Mouse (Mus musculus) left cerebral cortex, adult 8-10 months (tissue): ENCODE measurements at regions not wholly inside any gene's neighbourhood (a gene's known extent, or its start where the extent isn't known, plus 50 kb on each side); places are given as distances from the start of the nearest gene placed in this dataset.

Experiments used
- DNase-seq, 2 experiments: peaks; one replicate each; pipeline ENCODE4 v3.0.0; 2022; ENCODE audit warnings: low spot score in 2 of 2

DNA sequence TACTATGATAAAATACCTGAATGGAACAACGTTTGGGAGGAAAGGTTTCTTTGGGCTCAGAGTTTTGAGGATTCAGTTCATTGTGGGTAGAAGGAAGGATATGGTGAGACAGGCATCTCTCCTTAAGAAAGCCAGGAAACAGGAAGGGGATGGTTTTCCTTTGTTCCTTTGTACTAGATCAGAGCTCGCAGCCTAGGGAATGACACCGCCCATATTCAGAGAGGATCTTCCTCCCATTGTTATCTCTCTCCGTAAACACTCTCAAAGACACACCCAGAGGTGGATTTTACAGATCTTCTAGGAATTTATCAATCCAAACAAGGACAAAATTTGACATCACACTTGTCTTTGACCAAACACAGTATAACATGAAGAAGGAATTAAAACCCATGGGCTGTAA lies 439.0 kb downstream of the Wdr11 start:
- DNase-seq, result no peak

DNA sequence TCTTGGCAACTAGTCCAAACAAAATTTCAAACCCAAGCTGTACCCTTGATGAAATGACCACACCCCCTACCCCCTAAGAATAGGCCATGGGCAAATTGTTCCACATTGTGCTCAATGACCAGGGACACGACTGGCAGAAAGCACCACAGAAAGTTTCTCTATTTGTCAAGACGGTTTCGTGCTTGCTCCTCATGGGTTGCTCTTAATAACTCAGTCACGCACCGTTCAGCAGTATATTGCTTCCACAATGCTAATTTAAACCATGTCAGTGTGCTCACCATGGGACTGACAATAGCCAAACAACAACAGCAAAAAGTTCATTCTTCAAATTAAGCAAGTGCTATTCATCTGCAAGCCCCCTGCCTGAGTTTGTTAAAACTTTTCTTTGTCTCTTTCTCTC lies 444.6 kb downstream of the Wdr11 start:
- DNase-seq, result no peak

DNA sequence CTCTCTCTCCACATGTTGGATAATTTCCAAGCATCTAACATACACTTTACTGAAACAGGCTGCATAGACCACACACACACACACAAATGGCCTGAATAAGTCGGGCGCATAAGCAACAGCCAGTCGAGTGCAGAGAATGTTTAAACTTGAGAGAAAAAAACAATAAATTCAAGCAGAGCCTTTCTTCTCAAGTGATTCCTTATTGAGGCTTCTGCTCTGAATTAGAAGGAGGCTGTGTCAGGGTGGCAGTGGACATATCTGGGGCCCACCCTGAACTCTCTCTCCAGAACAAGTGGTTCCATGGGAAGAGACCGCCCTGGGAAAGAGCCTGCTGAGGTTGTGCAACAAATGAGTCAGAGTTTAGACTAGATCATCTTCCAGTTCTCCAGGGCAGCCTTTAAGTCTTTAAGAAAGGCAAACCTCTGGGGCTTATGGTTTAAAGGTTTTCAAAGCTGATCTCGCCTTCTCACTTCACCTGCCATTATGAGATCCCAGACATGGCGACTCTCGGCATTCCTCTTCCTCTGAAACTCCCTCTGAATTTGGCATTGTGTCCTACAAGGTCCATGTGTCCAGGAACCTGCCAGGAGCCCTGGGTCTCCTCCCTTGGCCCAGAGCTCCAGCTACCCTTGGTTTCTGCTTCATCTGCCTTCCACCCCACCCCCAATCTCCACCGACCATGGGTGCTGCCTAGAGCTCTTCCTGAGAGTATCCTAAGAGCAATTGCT lies 445.3 kb downstream of the Wdr11 start:
- no peak for DNase-seq

DNA sequence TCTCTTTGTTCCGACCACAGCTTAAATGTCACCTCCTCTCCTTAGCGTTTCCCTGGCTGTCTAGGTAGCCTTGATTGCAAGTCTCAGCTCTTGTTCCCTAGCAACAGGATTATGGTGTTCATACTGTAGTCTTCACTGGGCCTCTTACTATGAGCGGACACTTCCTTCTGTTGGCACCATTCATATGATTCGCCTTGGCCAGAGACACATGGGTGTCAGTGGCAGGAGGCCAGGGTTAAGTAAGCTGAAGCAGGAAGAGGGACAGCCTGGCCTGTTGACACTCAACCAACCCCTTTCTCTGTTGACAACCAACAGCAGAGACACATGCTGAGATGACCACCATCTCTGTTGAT lies 445.9 kb downstream of the Wdr11 start:
- DNase-seq, result no peak

GRCm38 (mm10) chr7:130040596-130040995 lies 448.9 kb downstream of the Wdr11 start:
- no peak for DNase-seq

DNA sequence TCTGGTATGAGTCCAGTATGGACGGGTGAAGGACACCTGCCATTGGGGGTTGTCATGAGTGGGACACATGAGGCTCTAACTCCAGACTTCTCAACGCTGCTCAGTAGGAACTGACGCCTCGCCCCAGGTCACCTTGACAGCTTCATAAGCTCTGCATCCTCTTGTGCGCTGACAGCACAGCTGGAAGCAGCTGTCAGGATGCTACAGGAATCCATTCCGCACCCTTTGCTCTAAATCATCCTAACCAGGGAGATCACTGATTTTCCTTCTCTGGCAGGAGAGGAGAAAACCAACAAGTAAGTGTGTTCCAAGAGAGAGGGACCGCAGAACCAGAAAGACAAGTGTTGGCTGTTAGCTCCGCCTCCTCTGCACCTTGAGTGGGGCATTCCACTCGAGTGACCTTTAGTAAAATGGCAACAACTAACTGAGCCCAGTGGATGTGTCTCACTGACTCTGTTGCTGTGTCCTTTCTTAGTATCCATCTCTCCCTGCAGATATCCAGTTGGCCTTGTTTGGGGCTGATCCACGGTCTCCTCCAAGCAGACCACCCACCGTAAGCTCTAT lies 449.8 kb downstream of the Wdr11 start:
- no peak for DNase-seq

DNA sequence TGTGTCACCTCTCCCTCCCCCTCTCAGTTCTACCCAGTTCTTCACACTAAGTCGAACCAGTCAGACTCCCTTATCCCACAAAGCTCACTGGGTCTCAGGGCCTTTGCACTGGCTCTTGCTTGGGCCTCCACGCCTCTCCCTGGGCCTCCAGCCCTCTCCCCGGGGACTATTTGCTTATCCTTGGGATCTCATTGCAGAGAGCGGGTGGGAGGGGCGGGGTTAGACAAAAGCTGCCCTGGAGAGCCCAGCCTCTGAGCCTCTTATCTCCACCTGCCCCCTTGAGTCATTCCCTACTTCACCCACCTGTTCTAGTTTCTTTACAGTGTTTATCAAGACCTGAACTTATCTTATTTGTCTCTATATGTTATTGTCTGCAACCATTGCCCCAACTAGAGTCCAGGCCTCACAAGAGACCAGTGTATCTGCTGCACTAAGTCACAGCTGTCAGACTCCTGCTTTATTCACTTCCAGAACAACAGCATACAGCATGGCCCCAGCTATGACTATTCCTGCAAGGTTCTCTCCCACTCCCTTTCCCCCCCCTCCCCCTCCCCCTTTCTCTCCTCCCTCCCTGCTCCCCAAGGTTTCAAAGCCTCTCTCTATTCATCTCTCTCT lies 450.7 kb downstream of the Wdr11 start:
- no peak for DNase-seq

DNA sequence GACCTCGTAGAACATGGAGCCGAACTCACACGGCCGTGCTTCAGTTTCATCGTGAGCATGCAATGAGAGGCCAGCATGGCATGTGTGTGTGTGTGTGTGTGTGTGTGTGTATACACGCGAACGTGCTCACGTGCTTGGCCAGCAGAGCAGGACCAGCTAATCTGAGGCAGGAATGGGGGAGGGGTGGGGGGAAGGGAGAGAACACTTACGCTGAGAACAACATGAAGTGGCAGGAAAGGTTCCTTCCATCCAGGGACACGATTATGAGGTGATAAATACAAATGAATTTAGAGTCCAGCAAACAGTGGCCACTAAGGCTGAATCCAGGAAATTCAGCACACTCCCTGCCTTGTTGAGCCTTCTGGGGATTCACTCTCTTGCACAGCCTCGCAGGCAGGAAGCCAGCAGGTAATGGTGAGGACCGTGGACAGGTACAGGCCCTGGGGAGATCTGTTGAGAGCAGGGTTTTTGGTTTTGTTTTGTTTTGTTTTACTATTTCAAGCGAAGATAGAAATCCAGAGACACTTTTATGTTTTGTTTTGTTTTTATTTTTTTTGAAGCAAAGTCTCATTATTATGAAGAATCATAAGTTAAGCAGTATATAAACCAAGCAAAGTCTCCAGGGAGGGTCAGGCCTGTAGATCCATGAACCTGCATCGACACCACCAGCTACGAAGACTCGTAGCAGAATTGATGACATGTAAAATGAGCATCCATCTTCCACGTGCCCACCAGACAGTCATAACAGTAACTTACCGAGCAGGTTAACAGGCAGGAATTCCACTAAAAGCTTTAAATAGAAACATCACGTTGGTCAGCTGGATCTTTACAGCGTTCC lies 452.0 kb downstream of the Wdr11 start:
- no peak for DNase-seq

DNA sequence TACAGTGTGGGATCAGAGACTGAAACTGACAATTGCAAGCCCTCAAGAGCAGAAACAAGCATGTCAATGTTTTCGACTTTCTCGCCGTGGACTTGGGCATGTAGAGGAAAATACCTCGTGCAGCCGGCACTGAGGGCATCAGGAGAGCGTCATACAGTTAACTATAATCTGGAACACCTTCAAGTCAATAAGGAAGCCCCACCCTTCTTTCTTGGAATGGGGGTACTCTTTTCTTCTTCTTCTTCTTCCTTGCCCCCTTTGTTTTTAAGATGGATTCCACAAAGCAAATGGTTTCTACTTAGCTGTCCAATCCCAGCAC lies 452.5 kb downstream of the Wdr11 start:
- no peak for DNase-seq

DNA sequence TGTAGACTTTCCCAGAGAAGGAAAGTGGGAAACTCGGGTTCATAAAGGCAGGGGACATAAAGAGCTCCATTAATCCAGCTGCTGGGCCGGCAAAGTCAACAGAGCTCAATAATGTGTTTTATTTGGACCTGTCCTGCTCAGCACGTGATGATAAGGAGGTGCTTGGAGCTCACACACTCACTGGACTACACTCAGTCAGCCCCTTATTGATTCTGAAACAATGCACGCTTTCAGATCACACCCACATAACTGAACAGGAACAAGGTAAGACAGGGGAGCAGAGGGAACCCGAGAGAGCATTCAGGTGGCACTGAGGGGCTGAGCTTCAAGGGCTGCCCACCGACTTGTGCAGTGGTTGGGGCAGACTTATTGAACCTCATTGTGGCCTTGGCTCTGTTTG lies 452.9 kb downstream of the Wdr11 start:
- no peak for DNase-seq

DNA sequence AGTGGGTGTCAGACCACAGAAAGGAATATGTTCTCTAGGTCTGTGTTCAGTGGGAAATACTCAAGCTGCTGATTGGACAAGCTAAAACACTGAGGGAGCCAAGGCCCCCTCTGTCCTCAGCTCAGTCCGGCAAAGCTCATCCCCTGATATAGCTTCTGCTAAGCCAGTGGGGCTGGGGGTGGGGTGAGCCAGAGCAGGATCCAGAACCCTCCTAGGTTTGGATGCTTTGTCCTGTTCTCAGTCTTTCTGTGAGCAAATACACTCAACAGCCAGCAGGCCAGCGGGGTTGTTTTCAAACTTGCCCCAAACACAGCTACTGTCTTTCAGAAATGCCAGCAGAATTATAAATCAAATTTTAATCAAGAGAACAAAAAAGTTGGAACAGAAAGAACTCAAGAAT lies 454.4 kb downstream of the Wdr11 start:
- no peak for DNase-seq

DNA sequence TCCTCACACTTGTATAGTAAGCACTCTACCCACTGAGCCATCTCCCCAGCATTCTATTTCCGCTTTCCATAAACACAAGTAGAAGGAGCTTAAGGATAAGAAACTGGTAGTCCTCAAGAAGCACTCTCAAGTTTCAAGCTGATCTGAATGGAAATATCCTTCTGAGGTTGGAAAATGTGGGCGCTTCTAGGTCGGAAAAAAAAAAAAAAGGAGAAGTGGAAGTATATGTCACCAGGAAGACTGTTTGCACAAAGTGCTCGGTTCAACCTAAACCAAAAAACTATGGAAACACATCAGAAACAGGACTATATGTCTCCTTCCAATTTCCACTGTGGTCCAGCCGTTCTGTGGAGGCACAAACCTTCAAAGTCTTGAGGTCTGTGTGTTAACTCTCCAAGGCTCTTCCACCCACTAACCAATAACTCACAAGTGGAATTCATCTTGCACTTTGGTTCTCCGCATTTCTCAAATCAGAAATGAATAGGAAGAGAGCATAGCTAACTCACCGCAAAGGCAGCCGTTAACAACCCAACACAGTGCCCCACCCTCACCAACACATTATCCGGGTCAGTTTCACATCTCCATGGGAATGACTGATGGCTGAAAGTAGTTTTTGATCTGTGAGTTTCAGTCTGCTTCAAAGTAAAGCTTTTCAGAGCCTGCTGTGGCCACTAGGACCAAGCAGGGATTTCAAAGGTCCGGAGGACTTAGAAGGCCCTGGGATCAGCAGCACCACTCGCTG lies 455.8 kb downstream of the Wdr11 start:
- DNase-seq, result no peak

- no peak for DNase-seq
Observed at GRCm38 (mm10) chr7:130048106-130048772, 456.6 kb downstream of the Wdr11 start.

DNA sequence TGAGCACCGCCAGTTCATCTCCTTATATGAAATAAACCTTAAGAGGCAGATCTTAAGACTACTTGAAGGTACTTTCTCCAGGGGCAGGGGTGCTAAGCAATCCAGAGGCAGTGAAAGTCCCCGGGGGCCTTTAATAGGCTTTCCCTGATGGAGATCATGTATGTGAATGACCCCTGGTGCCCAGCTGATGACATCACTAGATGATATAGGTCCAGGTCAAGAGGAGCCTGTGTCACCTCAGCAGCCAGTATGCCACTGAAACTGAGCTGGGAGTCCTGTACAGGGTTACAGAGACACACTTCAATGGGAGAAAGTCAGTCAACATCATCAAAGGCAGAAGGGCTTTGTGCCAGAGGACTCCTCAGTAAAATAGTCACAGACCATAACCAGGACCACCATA lies 457.8 kb downstream of the Wdr11 start:
- DNase-seq, result no peak

DNA sequence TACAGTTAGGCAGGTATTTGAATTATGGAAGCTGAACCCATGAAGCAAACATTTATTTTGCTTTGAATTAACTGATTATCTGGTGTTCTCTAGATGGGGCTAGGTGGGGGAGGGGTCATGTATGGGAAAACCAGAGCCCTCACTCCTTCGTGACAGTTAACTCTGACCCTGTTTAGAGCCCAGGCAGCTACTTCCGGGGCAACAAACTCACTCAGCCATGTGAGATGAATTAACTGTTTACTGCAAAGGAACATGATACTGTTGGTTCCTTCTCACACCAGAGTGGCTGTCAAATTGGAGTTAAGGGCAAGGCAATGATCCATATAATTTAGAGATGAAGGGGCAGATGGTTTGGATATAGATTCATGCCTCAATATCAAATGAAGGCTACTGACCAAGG lies 458.5 kb downstream of the Wdr11 start:
- DNase-seq, result no peak

DNA sequence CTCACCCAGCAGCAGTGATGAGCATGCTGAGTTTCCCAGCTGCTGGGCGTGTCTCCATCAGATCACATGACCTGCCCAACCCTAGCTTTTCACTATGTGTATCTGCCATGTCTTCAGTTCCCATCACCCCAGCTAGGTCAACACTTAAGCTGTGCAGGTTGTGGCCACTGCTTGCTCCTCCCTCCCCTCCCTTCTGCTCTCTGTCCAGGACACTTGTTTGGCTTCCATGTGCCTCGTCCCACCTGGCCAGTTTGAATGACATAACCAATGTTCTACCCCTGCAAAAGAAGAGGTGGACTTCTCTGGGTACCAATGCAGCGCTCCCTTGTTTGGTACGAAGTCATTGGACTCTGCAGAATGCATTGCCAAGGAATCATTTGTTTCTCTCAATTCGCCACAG lies 460.7 kb downstream of the Wdr11 start:
- no peak for DNase-seq

DNA sequence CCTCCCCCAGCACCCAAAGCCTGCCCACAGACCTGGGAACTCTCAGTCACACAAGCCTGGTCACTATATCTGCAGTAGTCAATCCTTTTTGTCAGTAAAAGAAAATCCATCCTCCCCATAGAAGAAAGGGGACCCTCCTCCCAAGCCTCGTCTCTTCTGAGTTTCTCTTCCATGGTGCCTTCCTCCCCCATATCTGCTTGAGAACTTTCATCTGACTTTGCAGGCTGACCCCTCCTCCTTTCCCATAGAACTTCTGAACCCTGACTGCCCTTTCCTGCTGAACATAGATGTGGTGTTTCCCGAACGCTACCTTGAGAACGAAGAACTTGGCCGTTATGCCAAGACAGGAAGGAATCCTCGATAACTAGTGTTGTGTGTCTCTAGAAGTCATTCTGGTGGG lies 462.5 kb downstream of the Ate1 start:
- no peak for DNase-seq

GRCm38 (mm10) chr7:130058267-130058666 lies 461.9 kb downstream of the Ate1 start:
- no peak for DNase-seq

DNA sequence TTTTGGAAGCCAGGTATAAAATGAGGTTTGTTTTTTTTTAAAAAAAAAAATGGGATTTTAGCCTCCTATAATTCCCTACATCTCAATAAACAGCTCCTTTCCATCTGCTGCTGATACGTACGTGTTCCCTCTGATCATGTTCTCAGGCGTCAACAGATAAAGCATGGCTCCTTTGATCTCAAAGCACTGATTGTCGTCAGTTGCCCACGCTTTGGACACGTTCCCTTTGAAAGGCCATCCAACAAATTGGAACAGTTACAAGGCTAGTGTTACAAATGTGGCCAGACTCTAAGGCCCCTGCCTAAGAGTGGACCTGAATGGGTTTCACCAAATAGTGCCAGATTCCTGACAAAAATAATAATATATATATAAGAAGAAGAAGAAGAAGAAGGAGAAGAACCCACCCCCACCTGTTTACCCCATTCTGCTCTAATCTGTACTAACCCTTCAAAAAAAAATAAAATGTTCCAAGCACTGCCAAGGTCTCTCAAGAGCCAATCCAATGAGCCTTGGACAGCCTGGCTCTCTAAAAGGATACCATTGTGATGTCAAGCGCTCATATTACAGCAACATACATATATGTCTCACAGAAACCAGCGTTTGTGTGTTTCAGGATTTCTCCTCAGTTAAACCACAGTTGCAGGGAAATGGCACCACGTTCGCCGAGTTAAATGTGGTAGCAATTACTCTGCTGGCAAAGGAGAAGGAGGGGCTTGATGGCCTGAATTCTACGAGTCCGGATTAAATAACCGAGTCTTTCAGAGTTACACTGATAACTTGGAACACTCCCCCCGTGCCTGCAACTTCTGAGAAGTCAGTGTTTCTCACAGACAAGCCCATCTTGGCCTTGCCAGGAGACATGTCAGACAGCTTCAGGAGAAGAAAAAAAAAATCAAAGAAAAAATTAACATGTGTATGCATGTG lies 460.2 kb downstream of the Ate1 start:
- no peak for DNase-seq

GRCm38 (mm10) chr7:130064500-130064899 lies 455.7 kb downstream of the Ate1 start:
- no peak for DNase-seq
